Mouse (Mus musculus) heart, adult 8-10 months (tissue): ENCODE measurements around the gene Ehd4. TPM values are rescaled to one million over a fixed set of nuclear protein-coding genes. Genes with fewer than 3 reads are reported as not detected.
A peak's percentile ranks its signal among the peaks of the same experiment; 100 is the strongest.

ENCODE experiments used
- DNase-seq: peaks from one replicate; pipeline ENCODE4 v3.0.0; 2022; ENCODE audit warnings: low spot score
- total RNA-seq, 4 experiments: library from RNA; stranded (reverse); gene quantifications; 2 replicates each; pipeline ENCODE4 v1.2.4; 2022

Ehd4 gene
- 100 to 1,000 TPM; 312 to 410 (median 362) TPM for total RNA-seq

DNA sequence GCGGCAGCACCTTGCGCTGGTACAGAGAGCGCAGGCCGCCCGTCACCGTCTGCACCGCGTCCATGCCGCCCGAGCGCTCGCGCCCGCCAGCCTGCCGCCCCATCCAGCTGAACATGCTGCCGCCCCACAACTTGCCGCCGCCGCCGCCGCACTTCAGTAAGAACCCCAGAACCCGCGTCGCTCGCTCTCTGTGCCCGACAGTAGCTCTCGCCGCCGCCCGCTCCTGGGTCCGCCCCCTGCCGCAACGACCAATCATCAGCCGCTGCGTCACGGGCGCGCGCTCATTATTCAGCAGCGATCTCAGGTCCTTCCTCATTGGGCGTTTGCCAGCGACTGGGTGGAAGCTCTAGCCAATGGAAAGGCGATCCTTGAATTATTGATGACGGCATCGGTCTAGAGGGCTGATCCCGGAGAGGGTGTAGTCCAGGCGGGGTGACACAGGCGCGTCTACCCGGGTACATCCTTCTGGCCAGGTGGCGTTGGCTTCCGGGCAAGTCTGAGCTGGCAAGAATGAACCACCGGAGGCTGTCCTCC, at the start of gene Ehd4:
Gene Ehd4, minus strand, starts transcription at position 246 of the 534 bp plus-strand sequence.
- peak; percentile 98 for DNase-seq

- DNase-seq, result peak; percentile 9
Measured at GRCm38 (mm10) chr2:120203742-120204141, 49.3 kb upstream of the Ehd4 start.

DNA sequence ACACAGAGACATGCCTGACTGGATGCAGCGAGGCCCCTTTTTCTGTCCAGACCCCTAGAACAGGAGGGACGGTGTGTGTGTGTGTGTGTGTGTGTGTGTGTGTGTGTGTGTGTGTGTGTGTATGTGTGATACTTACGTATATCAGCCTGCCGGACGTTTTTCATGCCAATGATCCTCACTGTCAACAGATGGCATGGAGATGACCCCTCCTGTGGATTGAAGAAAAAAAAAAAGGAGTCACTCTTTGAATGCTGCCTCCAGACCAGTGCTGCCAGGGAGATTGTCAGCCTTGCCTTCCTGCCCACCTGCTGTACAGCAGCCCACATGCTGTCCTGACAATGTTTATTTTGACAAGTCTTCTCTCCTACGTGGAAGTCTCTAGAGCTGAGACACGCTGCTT, 45.7 kb upstream of the Ehd4 start:
- no peak for DNase-seq

DNA sequence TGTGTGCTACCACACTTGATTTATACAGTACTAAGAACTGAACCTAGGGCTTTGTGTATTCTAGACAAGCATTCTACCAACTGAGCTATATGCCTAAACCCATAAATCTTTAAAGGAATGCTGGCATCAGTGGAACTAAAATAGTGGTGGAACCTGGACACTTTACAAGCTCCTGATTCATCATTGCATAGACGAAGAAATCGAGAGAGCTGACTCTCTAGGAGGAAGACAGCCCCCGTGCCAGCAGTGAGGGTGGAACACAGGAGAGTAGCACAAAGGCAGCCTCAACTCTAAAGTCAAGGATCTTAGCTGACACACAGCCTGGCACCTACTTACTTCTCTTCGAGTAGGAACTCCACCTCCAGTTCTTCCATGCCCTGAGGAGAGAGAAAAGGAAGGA, 33.8 kb upstream of the Ehd4 start:
- no peak for DNase-seq

DNA sequence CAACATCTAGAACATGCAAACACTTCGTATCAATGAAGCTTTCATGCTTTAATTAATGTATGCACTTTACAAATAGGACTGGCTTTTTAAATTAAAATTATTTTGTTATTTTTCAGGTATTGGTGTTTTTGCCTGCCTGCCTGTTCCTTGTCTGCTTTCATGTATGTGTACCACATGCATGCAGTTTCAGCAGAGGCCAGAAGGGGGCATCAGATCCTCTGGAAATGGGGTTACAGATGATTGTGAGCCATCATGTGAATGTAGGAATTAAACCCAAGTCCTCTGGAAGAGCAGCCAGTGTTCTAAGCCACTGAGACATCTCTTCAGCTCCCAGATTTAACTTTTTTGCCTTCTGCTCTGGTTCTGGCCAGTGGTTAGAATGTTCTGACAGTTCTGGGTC, 33.2 kb upstream of the Ehd4 start:
- no peak for DNase-seq

DNA sequence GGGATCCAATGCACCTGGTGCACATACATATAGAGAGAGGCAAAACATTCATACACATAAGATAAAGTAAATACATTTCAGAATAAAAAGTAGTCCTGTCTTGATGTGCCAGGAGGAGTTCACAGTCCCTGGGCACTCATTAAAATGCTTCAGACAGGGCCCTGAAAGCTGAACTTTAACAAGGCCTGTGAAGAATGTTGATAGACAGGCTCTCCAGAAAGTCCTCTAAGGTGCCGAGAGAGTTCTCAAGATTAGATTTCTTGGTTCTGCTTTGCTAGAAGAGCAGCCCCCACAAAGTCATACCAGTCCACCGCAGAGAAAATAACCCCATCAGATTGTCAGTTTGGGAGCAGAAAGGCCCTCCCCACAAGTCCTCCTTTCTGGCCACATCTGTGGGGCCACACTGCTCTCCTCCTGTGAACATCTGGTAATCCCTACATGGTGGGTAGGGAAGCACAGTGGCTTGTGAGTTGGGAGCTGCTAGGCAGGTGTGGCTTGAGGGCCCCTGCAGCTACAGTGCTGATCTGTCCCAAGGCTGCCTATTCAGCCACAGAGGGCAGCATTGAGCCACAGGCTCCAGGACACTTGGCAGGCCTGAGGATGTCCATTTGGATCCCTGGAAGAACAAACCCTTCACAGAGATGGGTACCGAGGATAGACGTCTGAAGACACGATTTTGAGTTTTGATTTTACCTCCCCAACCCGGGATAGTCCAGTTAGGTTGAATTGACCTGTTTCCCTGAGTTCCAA, 31.3 kb upstream of the Ehd4 start:
- DNase-seq, result no peak

DNA sequence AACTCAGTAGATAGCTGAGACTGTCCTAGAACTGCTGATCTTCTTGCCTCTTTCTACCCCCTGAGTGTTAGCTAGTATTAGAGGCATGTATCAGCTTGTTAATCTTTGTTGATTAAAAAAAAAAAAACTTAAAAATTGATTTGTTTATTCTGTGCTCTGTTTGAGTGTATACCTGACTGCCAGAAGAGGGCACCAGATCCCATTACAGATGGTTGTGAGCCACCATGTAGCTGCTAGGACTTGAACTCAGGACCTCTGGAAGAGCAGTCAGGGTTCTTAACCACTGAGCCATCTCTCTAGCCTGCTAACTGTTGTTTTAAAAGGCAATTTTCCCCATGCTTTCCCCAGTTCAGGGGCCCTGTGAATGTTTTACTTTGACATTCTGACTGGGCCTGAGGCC, 24.5 kb upstream of the Ehd4 start:
- no peak for DNase-seq

GRCm38 (mm10) chr2:120173718-120174117, 19.3 kb upstream of the Ehd4 start:
- no peak for DNase-seq

- DNase-seq, result no peak
Measured at GRCm38 (mm10) chr2:120171362-120171761, 17.0 kb upstream of the Ehd4 start.

DNA sequence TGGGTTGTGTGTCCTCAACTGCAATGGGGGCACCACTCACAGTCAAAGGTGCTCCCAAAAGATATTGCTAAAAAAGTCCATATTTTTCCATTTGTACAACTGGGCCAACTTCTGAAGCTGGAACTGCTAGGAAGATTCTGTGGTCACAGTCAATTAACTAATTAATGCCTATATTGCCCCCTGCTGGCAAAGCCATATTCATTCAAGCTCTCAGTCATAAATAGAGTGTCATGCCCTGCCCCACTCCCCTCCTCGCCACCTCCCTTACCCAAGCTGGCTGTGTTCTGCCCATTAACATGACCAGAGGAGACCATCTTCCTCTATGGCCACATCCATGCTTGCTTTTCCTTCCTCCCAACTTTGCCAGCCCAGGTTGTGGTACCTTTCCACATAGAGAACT, 16.3 kb upstream of the Ehd4 start:
- DNase-seq, result peak; percentile 60

- DNase-seq, result no peak
Measured at GRCm38 (mm10) chr2:120169382-120169781, 15.0 kb upstream of the Ehd4 start.

GRCm38 (mm10) chr2:120167763-120168162, 13.4 kb upstream of the Ehd4 start:
- no peak for DNase-seq

DNA sequence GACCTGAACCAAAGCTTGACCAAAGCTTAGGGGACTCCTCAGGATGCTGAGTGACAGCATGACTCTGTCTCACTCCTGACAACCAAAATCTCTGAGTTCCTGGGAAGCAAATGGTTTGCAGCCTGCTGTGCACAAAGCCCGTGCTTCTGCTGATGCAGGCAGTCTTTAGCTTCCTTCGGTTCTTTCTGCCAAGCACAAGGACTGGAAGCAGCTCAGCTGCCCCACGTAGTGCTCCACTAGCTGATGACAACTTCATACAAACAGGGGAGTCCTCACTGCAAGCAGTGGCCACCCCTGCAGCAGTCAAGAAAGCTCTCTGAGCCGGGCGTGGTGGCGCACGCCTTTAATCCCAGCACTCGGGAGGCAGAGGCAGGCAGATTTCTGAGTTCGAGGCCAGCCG, 11.1 kb upstream of the Ehd4 start:
- DNase-seq, result no peak

GRCm38 (mm10) chr2:120159434-120159833, 5.0 kb upstream of the Ehd4 start:
- DNase-seq, result no peak

DNA sequence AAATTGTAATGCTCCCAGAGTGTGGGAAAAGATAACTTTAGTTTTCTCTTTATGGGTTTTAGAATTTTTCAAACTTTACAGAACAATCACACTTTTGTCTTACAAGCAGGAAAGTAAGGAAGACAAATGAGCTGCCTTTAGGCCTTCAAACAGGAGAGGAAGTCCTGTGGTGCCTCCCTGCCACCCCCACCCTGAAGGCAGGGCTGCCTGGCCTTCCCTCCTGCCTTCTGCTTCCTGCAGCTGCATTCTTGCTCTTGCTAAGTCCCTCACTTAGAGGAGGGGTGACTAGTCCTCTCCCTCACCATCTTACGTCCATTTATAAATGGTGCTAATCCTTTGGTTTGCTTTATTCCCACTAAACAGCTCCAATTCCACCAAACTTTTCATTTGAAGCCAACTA, 4.4 kb upstream of the Ehd4 start:
- DNase-seq, result no peak

DNA sequence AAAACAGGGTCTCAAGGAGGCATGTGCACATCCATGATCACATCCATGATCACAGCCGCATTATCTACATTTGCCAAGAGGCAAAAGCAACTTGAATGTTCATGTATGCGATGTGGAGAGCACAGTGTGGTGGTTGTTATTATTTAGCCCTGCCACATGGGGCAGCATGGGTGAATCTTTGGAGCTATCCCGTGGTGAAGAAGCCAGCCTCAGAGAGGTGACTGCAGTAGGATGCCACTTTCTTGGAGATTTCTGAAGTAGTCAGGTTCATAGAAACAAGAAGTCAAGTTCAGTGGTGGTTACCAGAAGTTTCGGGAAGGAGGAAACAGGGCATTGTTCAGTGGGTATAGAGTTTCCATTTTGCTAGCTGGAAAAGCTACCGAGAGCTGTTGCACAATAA, 3.6 kb upstream of the Ehd4 start:
- DNase-seq, result no peak

GRCm38 (mm10) chr2:120157606-120158005, 3.2 kb upstream of the Ehd4 start:
- no peak for DNase-seq

- no peak for DNase-seq
Measured at GRCm38 (mm10) chr2:120153586-120154360, 633 bp downstream of the Ehd4 start.

- no peak for DNase-seq
Measured at GRCm38 (mm10) chr2:120150571-120150970, 3.8 kb downstream of the Ehd4 start.

GRCm38 (mm10) chr2:120149634-120150033, 4.8 kb downstream of the Ehd4 start:
- no peak for DNase-seq

DNA sequence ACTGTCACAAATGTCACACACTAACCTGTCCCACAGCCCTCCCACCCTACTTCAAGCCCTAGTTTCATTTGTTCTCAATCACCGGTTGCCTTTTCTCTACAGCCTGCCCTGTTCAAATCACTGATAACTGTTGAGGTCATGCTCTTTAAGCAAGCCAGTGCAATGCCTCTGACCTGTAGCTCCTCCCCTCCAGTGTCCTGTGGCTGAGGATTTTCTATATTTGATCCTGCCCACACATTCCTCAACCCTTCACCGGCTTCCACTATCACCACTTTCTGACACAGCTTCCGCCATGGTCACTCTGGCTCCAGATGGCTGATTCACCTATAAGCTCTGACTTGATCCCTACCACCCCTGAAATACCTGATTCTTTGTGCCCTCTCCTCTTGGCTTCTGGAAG, 6.4 kb downstream of the Ehd4 start:
- DNase-seq, result no peak

GRCm38 (mm10) chr2:120147364-120147763, 7.0 kb downstream of the Ehd4 start:
- DNase-seq, result no peak

GRCm38 (mm10) chr2:120146543-120146942, 7.9 kb downstream of the Ehd4 start:
- no peak for DNase-seq
